In genomic region chr2:74084971-74085370, GRCm38 (mm10) we compare ENCODE assay signal across 18 mouse cellular contexts.
"Had no signal": no experiment of that assay in that cellular context is flagged by ENCODE, and none has a peak within 500 bp of the region (broad histone marks: within the 10 kb centered on the region; RNA-seq: fewer than 3 reads in every experiment).

No protein-coding gene starts in this region.

- H3K27me3 ChIP-seq: liver, embryonic 13.5 days; megakaryocyte, embryonic 14.5 days; midbrain, embryonic 13.5 days; neural tube, embryonic 13.5 days; stomach, embryonic 15.5 days had no signal

- H3K4me2 ChIP-seq: liver, embryonic 13.5 days; lung, embryonic 14.5 days; midbrain, embryonic 13.5 days; neural tube, embryonic 13.5 days; stomach, embryonic 15.5 days had no signal

- H3K4me1 ChIP-seq: liver, embryonic 13.5 days; megakaryocyte, embryonic 14.5 days; midbrain, embryonic 10.5 days; midbrain, embryonic 13.5 days; neural tube, embryonic 13.5 days; stomach, embryonic 15.5 days had no signal

- H3K9me3 ChIP-seq: liver, embryonic 13.5 days; megakaryocyte, embryonic 14.5 days; midbrain, embryonic 10.5 days; midbrain, embryonic 13.5 days; neural tube, embryonic 13.5 days; stomach, embryonic 15.5 days had no signal

- ATAC-seq: midbrain, embryonic 13.5 days; midbrain, embryonic 16.5 days had no signal

- H3K36me3 ChIP-seq: liver, embryonic 13.5 days; midbrain, embryonic 10.5 days; midbrain, embryonic 13.5 days; neural tube, embryonic 13.5 days; stomach, embryonic 15.5 days had no signal

- H3K4me3 ChIP-seq: liver, embryonic 13.5 days; megakaryocyte, embryonic 14.5 days; midbrain, embryonic 10.5 days; midbrain, embryonic 13.5 days; myocyte; neural tube, embryonic 13.5 days; stomach, embryonic 15.5 days had no signal

- H3K27ac ChIP-seq: liver, embryonic 13.5 days; midbrain, embryonic 10.5 days; midbrain, embryonic 13.5 days; neural tube, embryonic 13.5 days; stomach, embryonic 15.5 days had no signal

- DNase-seq: kidney, postnatal 14 days; kidney, postnatal 4 days; left cerebral cortex, postnatal 4 days; liver, embryonic 13.5 days; lung, embryonic 14.5 days; lung, postnatal 10 days; lung, postnatal 36 days; retina, postnatal 1 day; right cerebral cortex, postnatal 25 days; spleen, adult 18-20 months; thymus, postnatal 36 days had no signal

- H3K9ac ChIP-seq: liver, embryonic 13.5 days; lung, embryonic 14.5 days; midbrain, embryonic 13.5 days; neural tube, embryonic 13.5 days; stomach, embryonic 15.5 days had no signal
